Mouse (Mus musculus): ENCODE results near the gene Iqce. TPM values are rescaled to one million over a fixed set of nuclear protein-coding genes. Genes with fewer than 3 reads are reported as not detected.
A peak's percentile ranks its signal among the peaks of the same experiment; 100 is the strongest.

Gene Iqce
- polyA plus RNA-seq, 3 experiments from 2014 or later: 22.6 to 30.2 (median 27.3) TPM

- ATAC-seq: no peak
These were observed 40.8 kb downstream of the Iqce start for GRCm38 (mm10) chr5:140661427-140661826.

DNA sequence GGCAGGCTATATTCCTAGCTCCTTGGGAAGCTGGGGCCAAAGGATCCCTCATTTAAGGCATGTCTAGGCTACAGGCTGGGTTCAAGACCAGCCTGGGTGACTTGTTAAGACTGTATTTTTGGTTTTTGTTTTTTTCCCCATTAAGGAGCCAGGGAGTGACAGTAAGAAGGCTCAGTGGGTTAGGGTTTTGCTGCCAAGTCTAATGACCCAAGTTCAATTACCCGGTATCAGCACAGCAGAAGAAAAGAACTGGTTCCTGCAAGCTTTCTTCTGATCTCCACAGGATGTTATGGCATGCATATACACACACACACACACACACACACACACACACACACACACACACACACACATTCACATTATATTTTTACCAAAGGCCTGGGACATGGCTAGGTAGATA lies 41.8 kb downstream of the Iqce start:
- no peak for ATAC-seq

GRCm38 (mm10) chr5:140659607-140660272 lies 42.4 kb downstream of the Iqce start:
- peak; percentile 62 for ATAC-seq

- no peak for ATAC-seq
These were observed 47.9 kb downstream of the Iqce start for GRCm38 (mm10) chr5:140654096-140654845.

GRCm38 (mm10) chr5:140652587-140652986 lies 49.6 kb downstream of the Iqce start:
- ATAC-seq: no peak

GRCm38 (mm10) chr5:140651231-140651630 lies 50.9 kb downstream of the Iqce start:
- no peak for ATAC-seq

DNA sequence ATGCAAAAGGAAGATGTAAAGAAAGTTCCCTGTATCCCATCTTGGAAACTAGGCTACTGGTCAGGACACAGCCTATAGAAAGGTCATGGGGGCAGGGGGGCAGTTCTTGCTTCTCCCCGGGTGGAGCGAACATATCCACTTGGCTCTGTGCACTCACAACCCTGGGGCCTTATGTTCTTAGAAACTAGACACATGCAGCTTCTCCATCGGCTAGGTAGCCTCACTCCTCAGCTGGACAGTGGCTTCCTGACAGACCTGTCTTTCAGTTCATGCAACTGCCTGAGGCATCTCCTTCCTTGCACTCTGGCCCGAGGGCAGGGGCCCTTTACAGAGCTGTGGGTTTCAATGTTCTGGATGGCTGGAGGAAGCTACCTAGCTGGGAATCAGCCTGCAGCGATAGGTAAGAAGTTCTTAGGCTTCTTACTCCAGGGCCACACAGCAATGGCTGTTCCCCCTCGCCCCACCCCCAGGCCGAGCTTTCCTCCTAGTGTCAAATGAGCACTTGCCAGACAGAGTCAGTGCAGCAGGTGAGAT lies 52.2 kb downstream of the Iqce start:
- no peak for ATAC-seq

- peak; percentile 93 for ATAC-seq
These were observed 53.0 kb downstream of the Iqce start for GRCm38 (mm10) chr5:140649101-140649667.

DNA sequence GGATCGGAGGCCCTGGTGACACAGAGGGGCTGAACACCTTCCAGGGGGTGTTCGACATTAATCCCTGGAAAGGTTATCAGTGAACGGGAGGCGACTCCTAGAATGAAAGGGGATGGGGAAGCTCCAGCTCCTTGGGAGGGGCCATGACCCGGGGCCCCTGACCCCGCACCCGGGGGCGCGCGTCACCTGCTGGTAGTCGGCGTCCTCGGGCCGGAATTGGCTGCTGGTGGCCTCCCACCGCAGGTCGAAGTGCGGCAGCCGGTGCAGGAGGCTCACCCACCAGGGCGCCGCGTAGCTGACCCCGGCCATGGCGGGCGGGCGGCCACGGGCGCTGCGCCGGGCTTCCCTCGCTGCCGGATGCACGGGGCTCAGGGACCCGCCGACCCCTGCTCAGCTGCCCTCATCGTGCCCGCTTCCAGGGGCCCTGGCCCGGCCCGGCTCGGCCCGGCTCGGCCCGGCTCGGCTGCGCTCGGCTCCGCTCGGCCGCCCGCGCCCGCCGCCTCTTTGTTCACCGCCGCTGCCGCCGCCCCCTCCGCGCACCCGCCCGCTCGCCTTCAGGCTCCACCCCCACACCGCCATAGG lies 53.6 kb downstream of the Iqce start, which contains the start of gene Ttyh3:
TSS of gene Ttyh3 (minus strand) at position 513 of the 582 bp plus-strand sequence.
- ATAC-seq: peak; percentile 9

DNA sequence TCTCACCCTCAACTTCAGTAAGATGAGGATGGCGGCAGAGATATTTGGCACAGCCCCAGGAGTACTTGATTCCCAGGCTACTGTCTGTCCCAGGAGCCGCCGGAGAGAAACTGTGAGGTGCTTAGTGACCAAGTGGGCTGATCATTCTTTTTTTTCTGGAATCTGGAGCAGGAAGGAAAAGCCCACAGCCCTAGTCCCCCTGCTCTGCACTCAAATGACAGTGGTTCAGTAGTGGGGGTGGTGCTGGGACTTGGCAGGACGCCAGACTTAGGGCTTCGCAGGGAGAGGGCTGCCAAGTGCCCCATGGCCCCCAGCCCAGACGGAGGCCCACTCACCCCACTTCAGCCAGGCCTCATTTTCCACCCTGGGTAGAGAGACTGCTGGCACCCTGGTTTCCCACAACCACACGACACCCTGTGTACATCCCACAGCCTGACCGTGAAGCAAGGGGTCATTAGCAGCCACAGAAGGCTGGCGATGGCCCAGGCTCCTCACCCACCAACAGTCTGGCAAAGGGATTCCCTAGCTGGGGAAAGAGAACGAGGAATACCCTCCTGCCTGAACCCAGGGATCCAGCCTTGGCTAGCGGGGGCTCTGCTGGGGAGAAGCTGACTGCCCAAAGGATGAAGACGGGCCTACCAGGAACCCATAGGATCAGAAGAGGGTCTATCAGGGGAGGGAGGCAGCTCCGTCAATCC lies 54.2 kb downstream of the Iqce start:
- ATAC-seq: no peak

GRCm38 (mm10) chr5:140647031-140647760 lies 55.0 kb downstream of the Iqce start:
- no peak for ATAC-seq

DNA sequence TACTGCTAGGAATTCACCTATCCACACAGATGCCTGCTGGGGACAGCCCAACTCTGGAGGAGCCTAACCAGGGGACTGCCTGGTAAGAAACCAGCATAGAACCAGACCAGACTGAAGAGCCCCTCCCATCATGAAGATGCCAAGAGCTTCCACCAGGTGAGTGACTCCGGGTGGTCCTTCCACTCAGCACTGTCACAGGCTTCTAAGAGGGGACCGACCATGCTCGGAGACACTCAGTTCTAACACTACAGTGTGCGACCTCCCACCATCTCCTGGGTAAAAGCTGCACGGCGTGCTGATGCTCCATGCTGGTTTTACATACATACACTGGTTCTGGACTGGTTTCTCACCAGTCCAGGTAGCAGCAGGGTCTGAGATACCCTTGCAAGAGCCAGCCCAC lies 56.0 kb downstream of the Iqce start:
- no peak for ATAC-seq

- ATAC-seq: no peak
These were observed 56.7 kb downstream of the Iqce start for GRCm38 (mm10) chr5:140645454-140645853.

- ATAC-seq: no peak
These were observed 57.4 kb downstream of the Iqce start for GRCm38 (mm10) chr5:140644702-140645201.

GRCm38 (mm10) chr5:140644263-140644662 lies 57.9 kb downstream of the Iqce start:
- no peak for ATAC-seq

DNA sequence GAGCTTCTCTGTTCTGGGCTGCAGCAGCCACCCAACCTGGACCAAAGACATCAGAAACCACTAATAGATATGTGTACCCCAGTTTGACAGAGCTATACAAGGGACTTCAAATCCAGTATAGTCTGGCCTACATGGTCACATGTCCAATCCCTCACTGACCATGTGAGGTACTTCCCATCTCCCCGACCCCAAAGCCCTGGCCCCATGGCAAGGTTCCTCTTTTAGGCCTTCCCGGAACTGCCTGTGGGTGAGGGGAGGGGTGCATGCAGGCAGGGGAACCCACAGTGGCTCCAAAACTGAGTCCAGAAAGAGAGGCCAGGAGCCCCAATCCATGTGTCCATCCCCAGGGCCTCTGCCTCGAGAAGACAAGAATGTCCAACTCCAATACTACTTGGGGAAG lies 60.1 kb downstream of the Iqce start:
- no peak for ATAC-seq

DNA sequence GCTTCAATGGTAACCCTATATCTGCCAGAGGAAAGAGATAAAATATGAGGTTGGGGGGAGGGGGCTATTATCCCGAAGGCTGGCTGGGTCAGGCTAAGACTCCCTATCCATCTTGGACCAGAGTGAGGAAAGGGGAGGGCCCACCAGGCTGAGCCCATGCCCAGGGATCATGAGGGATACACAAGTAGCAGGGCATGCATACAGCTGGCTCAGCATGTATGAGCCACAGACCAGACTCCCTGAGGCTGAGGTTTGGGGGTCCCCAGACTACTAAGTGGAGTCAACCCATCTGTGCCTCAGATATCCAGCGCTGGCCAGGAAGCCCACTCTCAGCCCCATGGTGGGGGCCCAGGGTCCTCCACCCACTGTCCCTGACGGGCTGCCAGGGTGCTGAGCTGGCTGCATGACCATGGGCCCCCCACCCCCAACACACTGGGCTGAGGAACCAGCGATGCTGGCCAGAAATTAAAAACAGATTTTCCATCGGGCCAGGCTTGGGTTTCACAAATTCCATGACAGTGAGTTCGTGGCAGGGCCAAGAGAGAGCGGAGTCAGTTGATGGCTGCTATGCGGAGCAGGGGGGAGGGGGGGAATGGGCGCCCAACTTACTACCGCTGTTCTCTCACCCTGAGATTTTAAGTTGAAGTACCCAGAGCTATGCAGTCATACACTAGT lies 60.8 kb downstream of the Iqce start:
- ATAC-seq: no peak

GRCm38 (mm10) chr5:140640812-140641211 lies 61.4 kb downstream of the Iqce start:
- no peak for ATAC-seq

DNA sequence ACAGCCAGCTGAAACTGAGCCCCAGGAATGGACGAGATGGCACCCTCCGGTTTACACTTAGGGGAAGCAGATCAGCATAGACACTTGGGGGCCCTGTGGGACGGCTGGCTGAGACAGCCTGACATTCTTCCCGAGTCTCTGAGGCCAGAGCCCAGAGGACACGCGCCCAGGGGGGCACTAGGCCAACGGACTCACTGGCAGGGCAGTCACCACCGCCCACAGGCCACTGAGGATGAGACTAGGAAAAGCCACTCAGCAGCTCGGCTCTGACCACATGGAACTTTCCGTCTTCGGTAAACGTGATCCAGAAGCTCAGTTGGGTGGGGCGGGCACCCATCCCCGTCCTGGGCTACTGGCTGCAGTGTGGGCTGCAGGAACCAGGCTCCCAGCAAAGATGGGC lies 62.3 kb downstream of the Iqce start:
- ATAC-seq: no peak

GRCm38 (mm10) chr5:140639312-140639711 lies 62.9 kb downstream of the Iqce start:
- ATAC-seq: no peak

DNA sequence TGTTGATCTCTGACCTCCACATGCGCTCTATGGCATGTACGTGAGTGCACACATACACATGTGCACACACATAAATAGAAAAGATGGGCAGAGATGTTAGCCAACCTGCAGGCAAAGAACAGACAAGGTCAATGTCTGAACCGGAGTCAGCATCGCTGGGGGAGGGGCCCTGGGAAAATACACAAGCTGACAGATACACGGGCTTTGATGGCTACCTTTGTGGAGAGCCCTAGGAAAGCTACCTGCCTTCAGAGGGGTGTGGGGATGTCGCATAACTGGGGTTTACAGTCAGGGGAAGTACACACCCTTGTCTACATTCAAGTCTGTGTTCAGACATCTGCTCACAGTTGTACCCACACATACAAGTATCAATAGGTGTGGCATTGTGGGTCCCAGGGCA lies 63.7 kb downstream of the Iqce start:
- no peak for ATAC-seq

All from inflammation-experienced regulatory T-cells, adult 6 months (primary cell).